ENCODE assay signal across 10 mouse cellular contexts in the genomic region with DNA sequence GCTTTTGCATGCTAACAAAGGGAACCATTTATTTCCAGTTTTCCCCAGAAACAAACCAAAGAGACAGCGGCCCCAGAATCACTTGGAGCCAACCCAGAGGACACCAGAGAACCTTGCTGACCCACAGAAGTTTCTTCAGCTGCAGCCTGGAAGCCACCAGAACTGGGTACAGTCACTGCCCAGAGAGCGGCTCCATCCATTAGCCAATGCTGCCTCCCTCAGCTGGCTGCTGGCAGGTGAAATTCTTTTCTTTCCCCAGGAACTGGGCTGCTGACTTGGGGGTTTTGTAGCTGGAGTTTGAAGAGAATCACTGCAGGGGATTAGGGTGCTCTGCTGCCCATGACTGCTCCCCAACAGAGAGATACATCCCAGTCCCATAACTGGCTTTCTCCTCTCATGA.
DNase-seq lines count a peak whose midpoint lies in the region; ATAC-seq and TF ChIP-seq lines count a peak whose summit lies in the region.
"Had no signal": no experiment of that assay in that cellular context is flagged by ENCODE, and none has a peak within 500 bp of the region (broad histone marks: within the 10 kb centered on the region; RNA-seq: fewer than 3 reads in every experiment).

No protein-coding gene starts in this region.

- H3K36me3 ChIP-seq in lung, embryonic 14.5 days (ENCODE audit: insufficient read depth) = no peaks in the 10 kb centered on the region
- no peaks in the 10 kb centered on the region for H3K36me3 ChIP-seq in midbrain, postnatal 0 days (ENCODE audit: insufficient read depth, low read length)

- no peak for DNase-seq in frontal cortex, postnatal 14 days (ENCODE audit: low spot score in 2 of 2)
- peak; percentile 59 for DNase-seq in lung, embryonic 14.5 days
- no peak for DNase-seq in lung, adult 18-20 months
- DNase-seq in embryo, embryonic 11 days = peak; percentile 53
- peak; percentile 58 for DNase-seq in midbrain, postnatal 0 days (ENCODE audit: low spot score)
- DNase-seq in testis, postnatal 10 days (ENCODE audit: low spot score) = no peak
- no peak for DNase-seq in urinary bladder, postnatal 14 days (ENCODE audit: low spot score)
- DNase-seq: thymus, postnatal 25 days had no signal

- H3K9ac ChIP-seq in lung, embryonic 14.5 days = no peak overlapping the region
- H3K9ac ChIP-seq in midbrain, postnatal 0 days (replicated peaks; ENCODE audit: low read length, poor library complexity, severe bottlenecking) = no peak overlapping the region
- H3K9ac ChIP-seq: liver, embryonic 14.5 days had no signal

- H3K27me3 ChIP-seq in lung, embryonic 14.5 days (ENCODE audit: insufficient read depth, low read length) = no peaks in the 10 kb centered on the region
- no peaks in the 10 kb centered on the region for H3K27me3 ChIP-seq in midbrain, postnatal 0 days (ENCODE audit: insufficient read depth, low read length)

- WGBS in lung, embryonic 14.5 days = 80% methylated on average over 2 of the region's 2 CpGs
- WGBS in midbrain, postnatal 0 days = 58% methylated on average over 2 of the region's 2 CpGs

- H3K4me3 ChIP-seq in lung, embryonic 14.5 days (ENCODE audit: low read depth, low read length) = no peak overlapping the region
- no peak overlapping the region for H3K4me3 ChIP-seq in midbrain, postnatal 0 days (ENCODE audit: low read depth, low read length)

- no peaks in the 10 kb centered on the region for H3K9me3 ChIP-seq in lung, embryonic 14.5 days (ENCODE audit: low read depth, low read length)
- no peaks in the 10 kb centered on the region for H3K9me3 ChIP-seq in midbrain, postnatal 0 days (ENCODE audit: low read length)

- peak; percentile 58 for TF ChIP-seq CTCF in lung, embryonic 14.5 days (IDR thresholded peaks at IDR 0.05; ENCODE audit: low read depth)
- peak; percentile 78 for TF ChIP-seq CTCF in midbrain, postnatal 0 days (IDR thresholded peaks at IDR 0.05)

- H3K4me2 ChIP-seq in lung, embryonic 14.5 days = no peak overlapping the region
- H3K4me2 ChIP-seq in midbrain, postnatal 0 days (ENCODE audit: low read depth, low read length, poor library complexity, severe bottlenecking) = no peak overlapping the region

- ATAC-seq in frontal cortex, adult (ENCODE audit: low TSS enrichment) = peak; percentile 62
- no peak for ATAC-seq in lung, embryonic 14.5 days (ENCODE audit: insufficient read depth)
- no peak for ATAC-seq in midbrain, postnatal 0 days (ENCODE audit: low FRiP score)

- H3K27ac ChIP-seq in lung, embryonic 14.5 days (ENCODE audit: low read depth) = no peak overlapping the region
- no peak overlapping the region for H3K27ac ChIP-seq in midbrain, postnatal 0 days (ENCODE audit: low read depth, low read length)
- H3K27ac ChIP-seq: liver, embryonic 14.5 days had no signal

- no peaks in the 10 kb centered on the region for H3K4me1 ChIP-seq in lung, embryonic 14.5 days (ENCODE audit: insufficient read depth)
- no peaks in the 10 kb centered on the region for H3K4me1 ChIP-seq in midbrain, postnatal 0 days (ENCODE audit: insufficient read depth, low read length)

Comparison
In these comparisons a context has a peak if more than half of its experiments do, and no peak if none do; other contexts are left out.
1. DNase-seq: peak in lung, embryonic 14.5 days (single experiment), embryo, embryonic 11 days (single experiment) and midbrain, postnatal 0 days (single experiment); none in frontal cortex, postnatal 14 days (0 of 2), lung, adult 18-20 months (0 of 2), testis, postnatal 10 days (single experiment) and urinary bladder, postnatal 14 days (single experiment).